Mouse (Mus musculus) liver, adult 2 months (tissue): Measurements from ENCODE around the gene Dnah8. TPM values are rescaled to one million over a fixed set of nuclear protein-coding genes. Genes with fewer than 3 reads are reported as not detected.

ENCODE experiments used
- DNase-seq: peaks from one replicate; pipeline ENCODE4 v3.0.0-alpha.2; 2011; ENCODE audit warnings: low read depth, low spot score; ENCODE audit errors: extremely low read depth
- H3K27ac ChIP-seq: fragments of 200-500 bp; replicated peaks from 2 replicates; pipeline ENCODE4 v1.5.1; 2012; ENCODE audit warnings: low read depth, mild to moderate bottlenecking, control low read depth, inconsistent platforms, low read length; ENCODE audit not compliant: insufficient read depth
- H3K27me3 ChIP-seq: fragments of 200-500 bp; 2 replicates; pipeline ENCODE4 v1.6.1; 2012; ENCODE audit warnings: mild to moderate bottlenecking, moderate library complexity, low read length, inconsistent platforms; ENCODE audit not compliant: control insufficient read depth, insufficient read depth
- H3K36me3 ChIP-seq: fragments of 200-500 bp; 2 replicates; pipeline ENCODE4 v1.6.1; 2012; ENCODE audit warnings: low read length, inconsistent platforms; ENCODE audit not compliant: control insufficient read depth, insufficient read depth
- H3K4me1 ChIP-seq: fragments of 200-500 bp; 2 replicates; pipeline ENCODE4 v1.6.1; 2011; ENCODE audit warnings: low read length; ENCODE audit not compliant: control insufficient read depth, insufficient read depth
- H3K4me3 ChIP-seq: fragments of 200-500 bp; 2 replicates; pipeline ENCODE4 v1.5.1; 2011; ENCODE audit warnings: low read depth, mild to moderate bottlenecking, control low read depth, low read length, moderate library complexity; ENCODE audit not compliant: insufficient read depth
- H3K79me2 ChIP-seq: fragments of 200-500 bp; 2 replicates; pipeline ENCODE4 v1.6.1; 2012; ENCODE audit warnings: inconsistent platforms, mild to moderate bottlenecking, low read length, moderate library complexity; ENCODE audit not compliant: control insufficient read depth, insufficient read depth
- H3K9ac ChIP-seq: fragments of 200-500 bp; 2 replicates; pipeline ENCODE4 v1.6.1; 2012; ENCODE audit warnings: low read depth, mild to moderate bottlenecking, control low read depth, inconsistent platforms, low read length
- CTCF ChIP-seq: fragments of 200-500 bp; IDR thresholded peaks from 2 replicates; pipeline ENCODE4 v1.5.1; 2011; ENCODE audit warnings: low read depth, low read length, control low read depth
- POLR2A ChIP-seq: fragments of 200-500 bp; IDR thresholded peaks from 2 replicates; pipeline ENCODE4 v1.6.1; 2011; ENCODE audit warnings: low read length, control low read depth; ENCODE audit not compliant: insufficient read depth; ENCODE audit errors: extremely low read depth
- WGBS: fragments of 180-500 bp; shearing (Covaris S2); methylation state at CpG from one replicate; pipeline ENCODE4 v1.1.7; 2018; 5-methylcytosine and 5-hydroxymethylcytosine counted together
- polyA plus RNA-seq: library from polyadenylated mRNA; depleted of rRNA; stranded (reverse); fragments of >200 nt; gene quantifications from 2 replicates; pipeline ENCODE4 v1.2.3, GENCODE M21; 2012
- total RNA-seq: library from RNA; depleted of rRNA; stranded (reverse); fragments of >200 nt; gene quantifications from 2 replicates; pipeline ENCODE4 v1.2.3, GENCODE M21; 2014

Dnah8 gene
- total and polyA plus RNA-seq, 2 experiments, result 0.18 to 0.20 TPM

- TF ChIP-seq POLR2A, result no peak
- peak; percentile 92 for TF ChIP-seq CTCF
- no peak for DNase-seq
- no peak overlapping the region for H3K9ac ChIP-seq
- 63% methylated on average over 29 of the region's 29 CpGs for WGBS
- H3K27me3 ChIP-seq, result no peaks in the 10 kb centered on the region
- H3K4me1 ChIP-seq, result no peaks in the 10 kb centered on the region
- no peaks in the 10 kb centered on the region for H3K79me2 ChIP-seq
- no peak overlapping the region for H3K4me3 ChIP-seq
- H3K36me3 ChIP-seq, result no peaks in the 10 kb centered on the region
- H3K27ac ChIP-seq, result no peak overlapping the region
Observed at GRCm38 (mm10) chr17:30746056-30747024, 122.2 kb downstream of the Dnah8 start.

GRCm38 (mm10) chr17:30749391-30749790, 125.2 kb downstream of the Dnah8 start:
- no peaks in the 10 kb centered on the region for H3K27me3 ChIP-seq
- no peak for TF ChIP-seq POLR2A
- no peak for TF ChIP-seq CTCF
- H3K27ac ChIP-seq, result no peak overlapping the region
- no peak for DNase-seq
- no peaks in the 10 kb centered on the region for H3K79me2 ChIP-seq
- H3K9ac ChIP-seq, result no peak overlapping the region
- H3K4me3 ChIP-seq, result no peak overlapping the region
- 78% methylated on average over 12 of the region's 12 CpGs for WGBS
- no peaks in the 10 kb centered on the region for H3K36me3 ChIP-seq
- no peaks in the 10 kb centered on the region for H3K4me1 ChIP-seq

GRCm38 (mm10) chr17:30750269-30750668, 126.1 kb downstream of the Dnah8 start:
- Histone ChIP-seq H3K27me3 (no peaks in the 10 kb centered on the region), H3K4me3 (no peak overlapping the region), H3K4me1 (no peaks in the 10 kb centered on the region), H3K27ac (no peak overlapping the region), H3K79me2 (no peaks in the 10 kb centered on the region), H3K9ac (no peak overlapping the region), H3K36me3 (no peaks in the 10 kb centered on the region)
- 50% methylated on average over 6 of the region's 6 CpGs for WGBS
- TF ChIP-seq POLR2A, result no peak
- TF ChIP-seq CTCF, result no peak
- no peak for DNase-seq

GRCm38 (mm10) chr17:30752370-30752818, 128.2 kb downstream of the Dnah8 start:
- no peaks in the 10 kb centered on the region for H3K27me3 ChIP-seq
- WGBS, result 86% methylated on average over 12 of the region's 12 CpGs
- H3K27ac ChIP-seq, result no peak overlapping the region

GRCm38 (mm10) chr17:30753201-30753600, 129.0 kb downstream of the Dnah8 start:
- Histone ChIP-seq H3K9ac (no peak overlapping the region), H3K79me2 (no peaks in the 10 kb centered on the region), H3K36me3 (no peaks in the 10 kb centered on the region), H3K4me3 (no peak overlapping the region), H3K4me1 (no peaks in the 10 kb centered on the region), H3K27ac (no peak overlapping the region), H3K27me3 (no peaks in the 10 kb centered on the region)
- DNase-seq, result no peak
- TF ChIP-seq POLR2A, result no peak
- no peak for TF ChIP-seq CTCF
- WGBS, result 85% methylated on average over 6 of the region's 6 CpGs

More at GRCm38 (mm10) chr17:30752370-30752818, 128.2 kb downstream of the Dnah8 start:
- no peaks in the 10 kb centered on the region for H3K4me1 ChIP-seq
- H3K9ac ChIP-seq, result no peak overlapping the region
- H3K36me3 ChIP-seq, result no peaks in the 10 kb centered on the region
- H3K79me2 ChIP-seq, result no peaks in the 10 kb centered on the region
- TF ChIP-seq POLR2A (no peak), CTCF (no peak)
- no peak for DNase-seq
- H3K4me3 ChIP-seq, result no peak overlapping the region

- 96% methylated on average over 5 of the region's 5 CpGs for WGBS
- Histone ChIP-seq H3K79me2 (no peaks in the 10 kb centered on the region), H3K4me1 (no peaks in the 10 kb centered on the region), H3K4me3 (no peak overlapping the region), H3K9ac (no peak overlapping the region), H3K27me3 (no peaks in the 10 kb centered on the region), H3K27ac (no peak overlapping the region), H3K36me3 (no peaks in the 10 kb centered on the region)
- TF ChIP-seq POLR2A (no peak), CTCF (no peak)
- no peak for DNase-seq
Observed at GRCm38 (mm10) chr17:30756771-30757170, 132.6 kb downstream of the Dnah8 start.
